Mouse (Mus musculus): Measurements from ENCODE around the gene Onecut3. TPM values are rescaled to one million over a fixed set of nuclear protein-coding genes. Genes with fewer than 3 reads are reported as not detected.
A peak's percentile ranks its signal among the peaks of the same experiment; 100 is the strongest.

Onecut3 gene
- polyA plus RNA-seq, 1 experiment from 2014 or later, result 1.4 TPM

DNA sequence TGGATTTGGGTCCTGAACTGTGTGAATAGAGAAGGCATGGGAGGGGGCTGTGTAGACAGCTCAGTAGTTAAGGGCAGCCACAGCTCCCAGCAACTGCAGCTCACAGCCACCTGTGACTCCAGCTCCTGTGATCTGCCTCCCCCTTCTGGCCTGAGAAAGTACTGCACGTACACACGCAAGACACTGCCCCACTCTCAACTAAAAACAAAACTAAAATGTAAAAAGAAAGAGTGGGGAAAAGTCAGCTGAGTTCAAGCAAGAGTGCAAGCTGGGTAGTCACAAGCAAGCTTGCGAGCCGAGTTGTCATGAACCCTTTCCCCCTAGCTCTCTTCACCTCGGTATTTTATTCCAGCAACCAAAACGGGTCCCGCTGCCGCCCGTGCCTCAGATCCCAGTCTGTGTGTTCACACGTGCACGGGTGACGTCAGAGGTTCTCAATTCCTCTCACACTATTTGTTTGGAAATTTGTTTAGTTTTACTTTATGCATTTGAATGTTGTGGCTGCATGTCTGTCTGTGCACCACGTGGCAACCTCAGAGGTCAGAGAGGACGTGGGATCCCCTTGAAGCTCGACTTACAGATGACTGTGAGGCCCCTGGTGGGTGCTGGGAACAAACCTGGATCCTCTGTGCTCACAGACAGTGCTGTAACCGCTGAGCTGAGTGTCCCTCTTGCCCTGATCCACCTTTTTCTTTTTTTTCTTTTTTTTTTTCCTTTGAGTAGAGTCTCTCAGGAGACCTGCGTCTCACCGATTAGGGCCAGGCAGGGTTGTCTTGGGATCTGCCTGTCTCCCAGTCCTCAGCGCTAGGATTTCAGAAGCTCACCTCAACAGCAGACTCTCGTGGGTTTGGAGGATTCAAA lies 15.0 kb downstream of the Onecut3 start:
- Histone ChIP-seq H3K4me3 (peak overlapping the region; percentile 50), H3K9me3 (replicated peaks) (no peaks in the 10 kb centered on the region), H3K36me3 (no peaks in the 10 kb centered on the region), H3K27me3 (ENCODE audit: low read depth, poor library complexity, severe bottlenecking) (peaks cover 93% of the 10 kb centered on the region), H3K4me1 (peaks cover 41% of the 10 kb centered on the region), H3K27ac (replicated peaks) (no peak overlapping the region)
- WGBS, result 13% methylated on average over 20 of the region's 20 CpGs
- peak; percentile 78 for DNase-seq (ENCODE audit: low spot score)

DNA sequence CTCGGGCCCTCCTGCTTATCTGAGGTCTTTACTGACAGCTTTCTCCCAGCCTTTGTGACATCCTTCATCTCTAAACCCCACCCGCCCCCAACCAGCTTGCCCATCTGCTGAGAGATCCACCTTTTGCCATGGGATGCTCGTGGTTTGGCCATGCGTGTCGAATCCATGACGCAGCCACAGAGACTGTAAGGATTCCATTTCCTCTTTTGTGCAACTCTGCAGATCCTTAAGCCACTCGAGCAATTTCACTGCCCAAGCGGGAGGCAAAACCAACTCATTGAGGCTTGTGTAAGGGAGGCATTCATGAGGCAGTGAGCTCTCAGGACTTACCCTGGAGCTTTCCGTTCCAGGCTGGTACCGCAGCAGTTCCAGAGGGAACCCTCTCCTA lies 15.6 kb downstream of the Onecut3 start:
- no peaks in the 10 kb centered on the region for H3K36me3 ChIP-seq
- 53% methylated on average over 10 of the region's 10 CpGs for WGBS
- H3K4me3 ChIP-seq, result no peak overlapping the region; the same call in 1 of the 2 replicates
- DNase-seq (ENCODE audit: low spot score), result no peak
- H3K4me1 ChIP-seq, result peaks cover 41% of the 10 kb centered on the region
- no peak overlapping the region for H3K27ac ChIP-seq (replicated peaks)
- no peaks in the 10 kb centered on the region for H3K9me3 ChIP-seq (replicated peaks)
- H3K27me3 ChIP-seq (ENCODE audit: low read depth, poor library complexity, severe bottlenecking), result peaks cover 93% of the 10 kb centered on the region

DNA sequence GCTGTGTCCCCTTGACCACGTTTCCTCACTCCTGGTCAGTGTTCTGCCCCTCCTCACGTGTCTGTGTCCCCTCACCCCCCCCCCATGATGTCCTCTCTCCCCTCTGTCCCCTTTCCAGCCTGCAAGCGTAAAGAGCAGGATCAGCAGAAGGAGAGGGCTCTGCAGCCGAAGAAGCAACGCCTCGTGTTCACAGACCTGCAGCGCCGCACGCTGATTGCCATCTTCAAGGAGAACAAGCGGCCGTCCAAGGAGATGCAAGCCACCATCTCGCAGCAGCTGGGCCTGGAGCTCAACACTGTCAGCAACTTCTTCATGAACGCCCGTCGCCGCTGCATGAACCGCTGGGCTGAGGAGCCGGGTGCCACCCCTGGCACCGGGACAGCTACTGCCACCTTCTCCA lies 19.1 kb downstream of the Onecut3 start:
- 6% methylated on average over 19 of the region's 19 CpGs for WGBS
- no peaks in the 10 kb centered on the region for H3K9me3 ChIP-seq (replicated peaks)
- DNase-seq (ENCODE audit: low spot score), result peak; percentile 47
- peaks cover 35% of the 10 kb centered on the region for H3K4me1 ChIP-seq
- H3K36me3 ChIP-seq, result no peaks in the 10 kb centered on the region
- H3K27ac ChIP-seq (replicated peaks), result peak overlapping the region; percentile 73
- H3K4me3 ChIP-seq, result peak overlapping the region; percentile 42
- peaks cover 63% of the 10 kb centered on the region for H3K27me3 ChIP-seq (ENCODE audit: low read depth, poor library complexity, severe bottlenecking)

DNA sequence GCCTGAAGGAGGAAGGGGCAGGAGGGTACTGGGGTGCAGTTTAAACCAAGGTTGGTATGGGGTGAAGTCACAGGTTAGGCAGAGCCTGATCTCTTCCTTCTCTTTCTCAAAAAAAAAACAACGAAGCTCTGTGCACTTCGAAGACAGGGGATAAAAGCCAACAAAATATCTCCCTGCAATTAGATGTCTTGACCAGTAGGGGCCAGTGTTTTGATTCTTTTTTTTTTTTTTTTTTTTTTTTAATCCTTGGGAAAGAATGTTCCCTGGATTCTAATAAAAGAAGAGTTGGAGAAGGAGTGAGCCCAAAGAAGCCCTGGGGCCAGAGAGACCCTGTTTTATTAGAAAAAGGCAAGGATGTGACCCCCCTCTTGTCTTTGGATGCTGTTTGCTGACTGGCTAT lies 24.7 kb downstream of the Onecut3 start:
- H3K4me3 ChIP-seq, result no peak overlapping the region
- H3K27me3 ChIP-seq (ENCODE audit: low read depth, poor library complexity, severe bottlenecking), result peaks cover 13% of the 10 kb centered on the region
- H3K27ac ChIP-seq (replicated peaks), result no peak overlapping the region
- H3K9me3 ChIP-seq (replicated peaks), result no peaks in the 10 kb centered on the region
- WGBS, result 78% methylated on average over 2 of the region's 2 CpGs
- no peaks in the 10 kb centered on the region for H3K36me3 ChIP-seq
- H3K4me1 ChIP-seq, result peaks cover 9% of the 10 kb centered on the region
- no peak for DNase-seq (ENCODE audit: low spot score)

DNA sequence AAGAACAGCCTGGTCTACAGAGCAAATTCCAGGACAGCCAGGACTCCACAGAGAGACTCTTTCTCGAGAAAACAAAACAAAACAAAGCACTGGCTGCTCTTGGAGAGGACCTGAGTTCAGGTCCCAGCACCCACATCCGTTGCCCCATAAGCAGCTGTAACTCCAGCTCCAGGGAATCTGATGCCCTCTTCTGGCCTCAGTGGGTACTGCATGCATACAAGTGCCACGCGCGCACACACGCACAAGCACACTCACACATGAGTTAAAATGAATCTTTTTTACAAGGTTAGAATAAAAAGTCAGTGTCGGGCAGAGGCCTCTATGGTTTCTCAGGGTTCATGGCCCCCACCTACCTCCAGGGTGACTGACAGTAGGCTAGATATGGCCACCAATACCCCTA lies 28.7 kb downstream of the Onecut3 start:
- Histone ChIP-seq H3K9me3 (replicated peaks) (no peaks in the 10 kb centered on the region), H3K36me3 (no peaks in the 10 kb centered on the region), H3K4me3 (no peak overlapping the region), H3K27ac (replicated peaks) (no peak overlapping the region), H3K4me1 (peaks cover 9% of the 10 kb centered on the region), H3K27me3 (ENCODE audit: low read depth, poor library complexity, severe bottlenecking) (0 out of 2 replicates have a peak, but pooled peaks cover 6% of the 10 kb centered on the region)
- no peak for DNase-seq (ENCODE audit: low spot score)
- 92% methylated on average over 7 of the region's 7 CpGs for WGBS

DNA sequence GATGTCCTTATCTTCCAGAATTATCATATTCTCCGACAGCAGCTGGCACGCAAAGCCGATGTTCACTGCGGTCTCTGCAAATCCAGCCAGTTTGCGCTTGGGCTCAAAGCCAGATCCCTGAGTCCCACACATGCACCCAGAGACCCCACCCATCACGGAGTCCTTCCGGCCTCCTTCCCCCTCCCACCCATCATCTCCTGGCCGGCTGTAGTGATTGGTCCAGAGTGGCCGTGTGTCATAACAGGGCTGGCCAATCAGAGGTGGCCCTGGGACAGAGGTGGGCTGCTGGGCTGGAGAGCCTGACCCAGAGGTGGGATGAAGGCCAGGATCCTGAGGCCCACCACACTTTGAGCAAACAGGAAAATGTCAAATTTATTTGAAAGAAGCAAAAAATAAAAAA lies 31.5 kb downstream of the Onecut3 start:
- peak overlapping the region; percentile 42 for H3K4me3 ChIP-seq
- H3K9me3 ChIP-seq (replicated peaks), result no peaks in the 10 kb centered on the region
- 27% methylated on average over 9 of the region's 9 CpGs for WGBS
- H3K36me3 ChIP-seq, result no peaks in the 10 kb centered on the region
- 0 out of 2 replicates have a peak, but pooled peaks cover 8% of the 10 kb centered on the region for H3K27me3 ChIP-seq (ENCODE audit: low read depth, poor library complexity, severe bottlenecking)
- DNase-seq (ENCODE audit: low spot score), result peak; percentile 50
- H3K27ac ChIP-seq (replicated peaks), result no peak overlapping the region; the same call in 1 of the 2 replicates
- peaks cover 9% of the 10 kb centered on the region for H3K4me1 ChIP-seq

DNA sequence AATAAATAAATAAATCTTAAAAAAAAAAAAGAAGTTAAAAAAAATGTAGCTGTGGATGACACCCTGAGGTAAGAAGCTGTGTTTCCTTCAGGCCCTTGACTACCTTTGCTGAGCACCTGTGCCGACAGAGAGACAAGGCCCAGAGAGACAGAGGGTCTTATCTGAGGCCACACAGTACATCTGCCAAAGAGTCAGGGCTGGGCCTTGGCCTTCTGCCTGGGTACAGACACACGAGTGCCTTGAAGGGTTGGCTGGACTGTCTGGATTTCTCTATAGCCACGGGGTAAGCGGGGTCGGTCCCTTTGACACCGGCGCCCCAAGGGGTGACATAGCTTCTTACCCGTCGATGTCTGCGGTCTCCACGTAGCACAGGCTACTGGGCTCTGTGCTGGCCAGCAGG lies 38.1 kb downstream of the Onecut3 start:
- 86% methylated on average over 11 of the region's 11 CpGs for WGBS
- no peak for DNase-seq (ENCODE audit: low spot score)
- peaks cover 25% of the 10 kb centered on the region for H3K4me1 ChIP-seq
- H3K27me3 ChIP-seq (ENCODE audit: low read depth, poor library complexity, severe bottlenecking), result peaks cover 47% of the 10 kb centered on the region
- H3K27ac ChIP-seq (replicated peaks), result no peak overlapping the region
- H3K9me3 ChIP-seq (replicated peaks), result no peaks in the 10 kb centered on the region
- H3K36me3 ChIP-seq, result no peaks in the 10 kb centered on the region
- no peak overlapping the region for H3K4me3 ChIP-seq

DNA sequence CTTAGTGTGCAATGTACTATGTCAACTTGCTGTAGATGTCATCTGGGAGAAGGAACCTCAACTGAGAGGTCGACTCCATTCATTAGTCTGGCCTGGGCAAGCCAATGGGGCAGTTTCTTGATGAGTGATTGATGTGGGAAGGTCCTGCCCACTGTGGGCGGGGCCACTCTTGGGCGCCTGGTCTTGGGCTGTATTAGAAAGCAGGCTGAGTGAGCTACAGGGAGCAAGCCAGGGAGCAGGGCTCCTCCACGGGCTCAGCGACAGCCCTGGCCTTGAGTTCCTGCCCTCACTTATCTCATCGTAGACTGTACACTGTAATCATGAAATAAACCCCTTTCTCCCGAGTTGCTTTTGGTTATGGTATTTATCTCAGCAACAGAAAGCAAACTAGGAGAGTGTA lies 39.1 kb downstream of the Onecut3 start:
- peaks cover 48% of the 10 kb centered on the region for H3K27me3 ChIP-seq (ENCODE audit: low read depth, poor library complexity, severe bottlenecking)
- WGBS, result 18% methylated on average over 7 of the region's 7 CpGs

DNA sequence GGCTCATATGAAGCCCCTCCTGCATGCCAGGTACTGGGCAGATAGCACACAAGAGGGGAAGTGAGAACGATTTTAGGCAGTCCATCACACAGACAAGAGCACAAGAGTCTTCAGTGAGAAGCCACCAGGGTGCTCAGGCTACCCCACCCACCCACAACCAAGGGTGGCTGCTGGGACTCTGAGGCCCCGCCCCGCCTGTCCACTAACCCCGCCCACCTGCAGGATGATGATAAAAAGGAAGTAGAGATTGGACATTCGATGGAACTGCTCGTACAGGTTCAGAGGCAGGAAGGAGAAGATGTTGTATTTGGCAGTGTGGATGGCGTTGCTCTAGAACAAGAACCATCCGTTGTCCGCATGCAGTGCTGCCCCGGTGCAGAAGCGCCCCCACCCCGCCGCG lies 40.4 kb downstream of the Onecut3 start:
- Histone ChIP-seq H3K36me3 (no peaks in the 10 kb centered on the region), H3K9me3 (replicated peaks) (no peaks in the 10 kb centered on the region), H3K27me3 (ENCODE audit: low read depth, poor library complexity, severe bottlenecking) (peaks cover 48% of the 10 kb centered on the region), H3K4me1 (peaks cover 35% of the 10 kb centered on the region), H3K4me3 (peak overlapping the region; percentile 33), H3K27ac (replicated peaks) (no peak overlapping the region)
- 14% methylated on average over 14 of the region's 14 CpGs for WGBS
- DNase-seq (ENCODE audit: low spot score), result no peak

More for the DNA sequence above, 39.1 kb downstream of the Onecut3 start:
- no peak for DNase-seq (ENCODE audit: low spot score)
- H3K4me1 ChIP-seq, result peaks cover 26% of the 10 kb centered on the region
- H3K9me3 ChIP-seq (replicated peaks), result no peaks in the 10 kb centered on the region
- H3K36me3 ChIP-seq, result no peaks in the 10 kb centered on the region
- no peak overlapping the region for H3K27ac ChIP-seq (replicated peaks)
- H3K4me3 ChIP-seq, result no peak overlapping the region

DNA sequence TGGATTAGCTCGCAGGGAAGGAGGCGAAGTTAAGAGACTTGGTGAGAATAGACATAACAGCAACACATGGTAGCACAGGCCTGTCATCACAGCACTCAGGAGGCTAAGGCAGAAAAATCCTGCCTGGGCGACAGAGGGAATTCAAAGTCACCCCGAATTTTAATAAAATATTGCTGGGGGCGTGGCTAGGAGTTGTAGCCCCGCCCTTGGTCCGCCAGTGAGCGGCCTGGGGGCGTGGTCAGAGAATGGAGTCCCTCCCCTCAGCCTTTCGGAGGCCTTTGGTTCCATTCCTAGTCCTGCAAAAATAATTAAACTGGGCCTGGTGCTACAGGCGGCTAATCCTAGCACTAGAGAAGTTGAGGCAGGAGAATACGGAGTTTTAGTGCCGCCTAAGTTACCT lies 41.1 kb downstream of the Onecut3 start:
- WGBS, result 8% methylated on average over 13 of the region's 13 CpGs
- Histone ChIP-seq H3K4me1 (peaks cover 35% of the 10 kb centered on the region), H3K4me3 (peak overlapping the region; percentile 33; the same call in 1 of the 2 replicates), H3K27me3 (ENCODE audit: low read depth, poor library complexity, severe bottlenecking) (peaks cover 48% of the 10 kb centered on the region), H3K27ac (replicated peaks) (no peak overlapping the region), H3K36me3 (peaks cover 2% of the 10 kb centered on the region; the same call in 1 of the 2 replicates), H3K9me3 (replicated peaks) (no peaks in the 10 kb centered on the region)
- DNase-seq (ENCODE audit: low spot score), result peak; percentile 25

DNA sequence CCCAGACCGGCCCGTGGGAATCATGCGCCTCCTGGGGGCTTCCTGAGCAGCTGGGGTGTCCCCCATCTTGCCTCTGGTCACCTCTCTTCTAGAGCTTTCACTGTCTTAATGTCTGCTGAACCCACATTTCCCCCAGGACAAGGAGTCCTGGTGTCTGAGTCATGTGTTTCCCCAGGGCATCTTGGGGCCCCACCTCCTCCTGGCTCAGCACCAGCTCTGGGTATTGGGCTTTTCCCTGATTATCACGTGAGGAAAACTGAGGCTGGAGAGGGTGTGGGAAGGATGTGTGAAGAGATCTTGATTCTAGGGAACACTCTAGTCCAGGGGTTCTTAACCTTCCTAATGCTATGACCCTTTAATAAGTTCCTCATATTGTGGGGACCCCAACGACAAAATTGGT lies 43.5 kb downstream of the Onecut3 start:
- Histone ChIP-seq H3K4me1 (peaks cover 35% of the 10 kb centered on the region), H3K4me3 (no peak overlapping the region), H3K36me3 (peaks cover 27% of the 10 kb centered on the region), H3K9me3 (replicated peaks) (no peaks in the 10 kb centered on the region), H3K27me3 (ENCODE audit: low read depth, poor library complexity, severe bottlenecking) (peaks cover 48% of the 10 kb centered on the region), H3K27ac (replicated peaks) (no peak overlapping the region)
- no peak for DNase-seq (ENCODE audit: low spot score)
- 59% methylated on average over 5 of the region's 5 CpGs for WGBS

DNA sequence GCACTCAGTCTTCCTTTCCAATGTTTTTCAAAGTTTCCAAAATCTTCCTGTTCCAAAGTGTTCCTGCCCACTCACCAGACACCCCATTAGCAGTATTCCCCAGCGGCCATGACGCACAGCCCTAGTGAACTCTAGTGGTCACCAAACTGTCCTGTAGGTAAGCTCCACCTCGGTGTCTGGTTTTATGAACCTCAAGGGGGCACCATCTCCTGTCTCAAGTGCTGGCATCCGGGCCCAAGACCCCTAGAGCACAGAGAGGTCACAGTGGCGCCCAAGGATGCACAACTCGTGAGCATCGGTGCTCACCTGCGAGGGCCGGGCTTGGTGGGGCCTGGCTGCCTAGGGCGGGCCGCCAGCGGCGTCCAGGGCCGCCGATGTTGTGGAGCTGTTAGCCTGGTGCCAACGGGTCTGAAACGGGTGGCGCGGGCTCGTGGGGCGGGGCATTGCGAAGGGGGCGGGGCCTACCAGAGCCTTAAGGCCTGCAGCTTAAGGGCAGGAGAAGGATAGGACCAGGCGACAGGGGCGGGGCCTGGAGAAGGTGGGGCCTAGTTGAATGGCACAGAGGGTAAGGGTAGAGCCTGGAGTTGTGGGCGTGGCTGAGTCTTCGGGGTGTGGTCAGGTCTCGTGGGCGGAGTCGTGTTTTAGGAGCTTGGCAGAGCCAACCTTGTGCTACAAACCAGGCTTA lies 44.2 kb downstream of the Onecut3 start, which contains the start of gene Atp8b3:
TSS of gene Atp8b3 (minus strand) at position 415 of the 685 bp plus-strand sequence.
- WGBS, result 2% methylated on average over 30 of the region's 30 CpGs
- peak within 1 kb of the TSS; percentile 53 for H3K27ac ChIP-seq (replicated peaks)
- no peaks in the 10 kb centered on the region for H3K9me3 ChIP-seq (replicated peaks)
- H3K36me3 ChIP-seq, result peaks cover 34% of the 10 kb centered on the region
- H3K4me1 ChIP-seq, result peaks cover 31% of the 10 kb centered on the region
- H3K27me3 ChIP-seq (ENCODE audit: low read depth, poor library complexity, severe bottlenecking), result peaks cover 47% of the 10 kb centered on the region
- H3K4me3 ChIP-seq, result peak within 1 kb of the TSS; percentile 45
- DNase-seq (ENCODE audit: low spot score), result peak; percentile 77

DNA sequence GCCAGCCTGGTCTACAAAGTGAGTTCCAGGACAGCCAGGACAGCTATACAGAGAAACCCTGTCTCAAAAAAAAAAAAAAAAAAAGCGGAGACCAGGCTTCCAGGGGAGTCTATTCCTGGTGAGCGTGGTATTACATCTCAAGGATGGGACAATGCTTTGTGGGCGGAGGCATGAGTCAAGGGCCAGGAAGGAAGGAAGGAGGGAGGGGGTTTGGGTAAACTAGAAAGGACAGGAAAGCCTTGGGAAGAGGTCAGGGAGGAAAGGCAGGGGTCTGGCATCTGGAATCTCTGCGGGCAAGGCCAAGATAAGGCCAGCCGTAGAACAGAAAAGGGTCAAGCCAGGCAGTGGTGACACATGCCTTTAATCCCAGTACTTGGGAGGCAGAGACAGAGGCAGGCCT lies 44.9 kb downstream of the Onecut3 start:
- H3K27me3 ChIP-seq (ENCODE audit: low read depth, poor library complexity, severe bottlenecking), result peaks cover 41% of the 10 kb centered on the region
- no peak overlapping the region; the same call in 1 of the 2 replicates for H3K4me3 ChIP-seq
- WGBS, result 50% methylated on average over 5 of the region's 5 CpGs
- H3K4me1 ChIP-seq, result peaks cover 25% of the 10 kb centered on the region
- DNase-seq (ENCODE audit: low spot score), result no peak
- no peak overlapping the region for H3K27ac ChIP-seq (replicated peaks)
- peaks cover 40% of the 10 kb centered on the region for H3K36me3 ChIP-seq
- no peaks in the 10 kb centered on the region for H3K9me3 ChIP-seq (replicated peaks)

Data from midbrain, embryonic 10.5 days (tissue).